Mouse (Mus musculus) lung, embryonic 16.5 days (tissue): Measurements from ENCODE around the gene Pcsk6. TPM values are rescaled to one million over a fixed set of nuclear protein-coding genes. Genes with fewer than 3 reads are reported as not detected.
"Not testable (repeated sequence)": the region's sequence is repeated elsewhere in the genome, so short reads cannot be mapped to it uniquely, and the experiment has no call there.

Source experiments
- ATAC-seq: fragments of 200-750 bp; cut with Nextera tagmentation; 2 replicates; pipeline ENCODE4 v1.8.0; 2017; ENCODE audit warnings: low read depth, mild to moderate bottlenecking, moderate library complexity
- H3K27ac ChIP-seq: fragments of 300-500 bp; sonication (generic); 2 replicates; pipeline ENCODE4 v1.5.1; 2014; ENCODE audit warnings: mild to moderate bottlenecking, control low read depth, low read length
- H3K27me3 ChIP-seq: fragments of 300-500 bp; sonication (generic); 2 replicates; pipeline ENCODE4 v1.6.1; 2014; ENCODE audit warnings: low read depth, low read length, mixed read lengths; ENCODE audit not compliant: control insufficient read depth, insufficient read depth
- H3K36me3 ChIP-seq: fragments of 300-500 bp; sonication (generic); 2 replicates; pipeline ENCODE4 v1.6.1; 2014; ENCODE audit warnings: low read length; ENCODE audit not compliant: control insufficient read depth, insufficient read depth
- H3K4me1 ChIP-seq: fragments of 300-500 bp; sonication (generic); replicated peaks from 2 replicates; pipeline ENCODE4 v1.6.1; 2014; ENCODE audit warnings: low read length, mixed read lengths; ENCODE audit not compliant: control insufficient read depth, insufficient read depth
- H3K4me2 ChIP-seq: fragments of 300-500 bp; sonication (generic); 2 replicates; pipeline ENCODE4 v1.6.1; 2014; ENCODE audit warnings: low read depth, low read length, control low read depth
- H3K4me3 ChIP-seq: fragments of 300-500 bp; sonication (generic); 2 replicates; pipeline ENCODE4 v1.5.1; 2014; ENCODE audit warnings: mild to moderate bottlenecking, low read length, control low read depth
- H3K9ac ChIP-seq: fragments of 300-500 bp; sonication (generic); 2 replicates; pipeline ENCODE4 v1.6.1; 2014; ENCODE audit warnings: low read length, control low read depth
- H3K9me3 ChIP-seq: fragments of 300-500 bp; sonication (generic); 2 replicates; pipeline ENCODE4 v1.6.1; 2016; ENCODE audit warnings: low read length; ENCODE audit not compliant: control insufficient read depth
- WGBS: fragments of 180-500 bp; shearing (Covaris S2); extraction: QIAGEN DNeasy Blood & Tissue Kit; methylation state at CpG from one replicate; pipeline ENCODE4 v1.1.7; 2014; 5-methylcytosine and 5-hydroxymethylcytosine counted together
- polyA plus RNA-seq: library from polyadenylated mRNA; unstranded; fragments of >200 nt; fragmentation: Nextera tagmentation; extraction: Ambion mirVana; gene quantifications from 2 replicates; pipeline ENCODE4 v1.2.1, GENCODE M21; 2015

Gene Pcsk6
- polyA plus RNA-seq, 1 experiment from 2014 or later, result 8.5 TPM

DNA sequence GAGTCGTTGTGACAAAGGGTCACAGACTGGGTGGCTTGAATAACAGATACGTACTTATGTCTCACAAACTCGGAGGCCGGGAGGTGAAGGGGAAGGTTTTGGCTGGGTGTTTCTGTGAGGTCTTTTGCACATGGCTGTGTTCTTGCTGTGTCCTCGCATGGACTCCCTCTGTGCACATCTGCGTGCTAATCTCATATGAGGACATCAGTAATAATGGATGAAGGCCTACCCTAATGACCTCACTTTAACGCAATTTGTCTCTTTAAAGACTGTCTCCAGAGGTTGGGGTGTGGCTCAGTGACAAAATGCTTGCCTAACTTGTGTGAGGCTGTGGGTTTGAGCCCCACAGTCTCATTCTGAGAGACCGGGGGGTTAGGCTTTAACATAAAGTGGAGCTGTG is 55.0 kb downstream of the Pcsk6 start:
- H3K4me3 ChIP-seq, result no peak overlapping the region
- no peaks in the 10 kb centered on the region for H3K27me3 ChIP-seq
- no peak overlapping the region for H3K4me2 ChIP-seq
- no peak overlapping the region for H3K27ac ChIP-seq
- no peaks in the 10 kb centered on the region for H3K4me1 ChIP-seq
- H3K36me3 ChIP-seq, result no peaks in the 10 kb centered on the region
- ATAC-seq, result no peak
- WGBS, result 68% methylated on average over 8 of the region's 8 CpGs
- no peaks in the 10 kb centered on the region for H3K9me3 ChIP-seq
- no peak overlapping the region for H3K9ac ChIP-seq

DNA sequence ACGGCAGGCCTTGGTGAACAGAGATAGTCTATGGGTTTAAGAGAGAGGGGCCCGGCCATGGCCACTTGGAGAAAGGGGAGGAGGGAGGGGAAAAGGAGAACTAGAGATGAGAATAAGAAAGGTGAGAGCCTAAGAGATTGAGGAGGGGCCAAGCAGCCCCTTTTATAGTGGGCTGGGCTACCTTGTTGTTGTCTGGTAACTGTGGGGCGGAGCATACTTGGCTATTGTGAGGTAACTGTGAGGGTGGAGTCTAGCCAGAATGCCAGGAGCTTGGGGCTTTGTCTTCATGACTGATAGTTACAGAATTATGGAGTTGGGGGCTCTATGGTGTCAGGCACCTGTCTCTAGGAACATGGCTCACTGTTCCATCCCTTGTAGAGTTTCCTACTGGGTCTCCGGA is 56.9 kb downstream of the Pcsk6 start:
- no peak overlapping the region for H3K27ac ChIP-seq
- H3K27me3 ChIP-seq, result no peaks in the 10 kb centered on the region
- H3K4me2 ChIP-seq, result no peak overlapping the region
- H3K36me3 ChIP-seq, result no peaks in the 10 kb centered on the region
- no peak overlapping the region for H3K4me3 ChIP-seq
- no peak overlapping the region for H3K9ac ChIP-seq
- H3K9me3 ChIP-seq, result 0 out of 2 replicates have a peak, but pooled peaks cover 7% of the 10 kb centered on the region
- WGBS, result 95% methylated on average over 4 of the region's 4 CpGs
- no peaks in the 10 kb centered on the region for H3K4me1 ChIP-seq
- ATAC-seq, result no peak

DNA sequence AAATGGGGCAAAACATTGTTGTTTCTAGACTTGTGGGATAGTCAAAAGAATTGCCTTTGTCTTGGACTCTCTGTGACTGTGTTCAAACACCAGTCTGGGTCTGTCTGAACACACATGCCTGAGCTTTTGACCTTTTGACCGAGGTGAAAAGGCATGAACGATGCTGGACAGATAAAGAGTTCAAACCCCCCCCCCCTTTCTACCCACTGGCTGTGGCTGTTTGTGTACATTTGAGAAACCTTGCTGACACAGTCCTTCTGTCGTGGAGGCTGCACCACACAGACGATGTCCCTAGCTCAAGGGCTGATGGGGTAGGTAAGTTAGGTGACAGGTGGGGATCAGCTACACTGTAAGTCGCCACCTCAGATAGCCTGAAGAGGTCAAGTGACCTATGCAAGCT is 67.9 kb downstream of the Pcsk6 start:
- H3K36me3 ChIP-seq, result no peaks in the 10 kb centered on the region
- H3K4me3 ChIP-seq, result no peak overlapping the region
- H3K27ac ChIP-seq, result no peak overlapping the region
- H3K4me2 ChIP-seq, result no peak overlapping the region
- no peaks in the 10 kb centered on the region for H3K9me3 ChIP-seq
- H3K27me3 ChIP-seq, result no peaks in the 10 kb centered on the region
- H3K4me1 ChIP-seq, result no peaks in the 10 kb centered on the region
- 9% methylated on average over 5 of the region's 5 CpGs for WGBS
- ATAC-seq, result no peak
- H3K9ac ChIP-seq, result no peak overlapping the region

DNA sequence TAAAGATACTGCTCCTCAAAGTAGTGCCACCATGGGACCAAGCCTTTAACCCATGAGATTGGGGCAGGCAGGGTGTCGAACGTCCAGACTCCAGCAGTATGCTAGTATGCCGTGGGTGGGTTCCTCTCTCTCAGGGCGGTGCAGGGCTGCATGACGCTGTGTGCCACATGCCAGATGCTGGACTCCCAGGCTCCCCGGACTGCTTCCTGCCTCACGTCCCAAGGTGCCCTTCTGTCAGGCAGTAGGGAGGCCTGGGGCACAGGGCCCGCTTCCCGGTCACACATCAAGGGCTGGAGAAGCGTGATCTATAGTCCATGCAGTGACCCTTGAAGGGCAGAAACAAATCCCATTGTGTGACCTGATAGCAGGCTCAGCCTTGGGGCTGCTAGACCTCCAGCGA is 68.9 kb downstream of the Pcsk6 start:
- ATAC-seq, result no peak
- 37% methylated on average over 11 of the region's 11 CpGs for WGBS
- no peak overlapping the region for H3K9ac ChIP-seq
- no peak overlapping the region for H3K4me2 ChIP-seq
- H3K27me3 ChIP-seq, result no peaks in the 10 kb centered on the region
- H3K4me3 ChIP-seq, result no peak overlapping the region
- H3K9me3 ChIP-seq, result no peaks in the 10 kb centered on the region
- H3K4me1 ChIP-seq, result no peaks in the 10 kb centered on the region
- no peaks in the 10 kb centered on the region for H3K36me3 ChIP-seq
- H3K27ac ChIP-seq, result no peak overlapping the region

DNA sequence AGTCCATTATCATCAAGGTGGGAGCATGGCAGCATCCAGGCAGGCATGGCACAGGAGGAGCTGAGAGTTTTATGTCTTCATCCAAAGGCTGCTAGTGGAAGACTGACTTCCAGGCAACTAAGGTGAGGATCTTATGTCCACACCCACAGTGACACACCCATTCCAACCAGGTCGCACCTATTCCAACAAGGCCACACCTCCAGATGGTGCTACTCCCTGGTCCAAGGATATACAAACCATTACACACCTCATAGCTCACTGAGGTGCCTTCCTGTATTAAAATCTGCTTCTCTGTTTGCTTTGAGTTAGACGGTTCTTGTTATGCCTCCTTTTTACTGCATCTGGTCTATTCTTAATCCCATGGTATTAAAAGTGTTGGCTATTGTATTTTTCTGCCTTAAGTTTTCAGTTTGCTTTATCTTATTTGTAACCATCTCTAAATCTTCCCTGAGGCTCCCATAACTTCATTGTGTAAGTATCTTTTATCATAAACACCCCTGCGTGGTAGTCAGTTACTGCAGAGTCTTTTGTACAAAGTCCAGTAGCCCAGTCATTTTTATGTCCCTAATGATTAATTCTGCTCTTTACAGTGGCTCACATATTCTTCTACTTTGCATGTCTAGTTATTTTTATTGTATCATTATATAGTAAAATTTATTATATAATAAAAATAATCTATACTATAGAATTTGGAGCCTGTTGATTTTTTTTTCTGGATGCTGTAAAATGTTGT is 72.9 kb downstream of the Pcsk6 start:
- H3K27ac ChIP-seq, H3K4me3 ChIP-seq, H3K9ac ChIP-seq, H3K36me3 ChIP-seq, ATAC-seq, H3K4me1 ChIP-seq, H3K4me2 ChIP-seq, H3K9me3 ChIP-seq, H3K27me3 ChIP-seq: not testable (repeated sequence)
- WGBS, result 68% methylated on average over 3 of the region's 3 CpGs

DNA sequence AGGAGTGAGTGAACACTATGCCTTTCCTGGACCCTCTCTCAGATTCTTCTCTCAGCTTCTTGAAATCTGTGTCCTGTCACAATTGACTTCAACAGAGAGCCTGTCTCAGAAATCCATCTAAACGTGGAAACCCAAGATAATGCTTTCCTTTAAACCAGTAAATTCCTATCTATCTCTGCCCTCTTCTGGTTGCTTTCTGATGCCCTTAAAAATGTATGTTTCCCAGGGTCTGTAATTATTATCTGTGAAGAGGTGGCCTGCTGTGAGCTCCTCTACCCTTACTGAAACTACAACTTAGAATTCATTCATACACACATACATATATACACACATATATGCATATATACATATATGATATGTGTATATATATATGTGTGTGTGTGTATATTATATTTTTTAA is 73.7 kb downstream of the Pcsk6 start:
- Histone ChIP-seq H3K36me3 (no peaks in the 10 kb centered on the region), H3K4me3 (no peak overlapping the region), H3K4me1 (no peaks in the 10 kb centered on the region), H3K27me3 (no peaks in the 10 kb centered on the region), H3K27ac (no peak overlapping the region), H3K4me2 (no peak overlapping the region), H3K9ac (no peak overlapping the region), H3K9me3 (no peaks in the 10 kb centered on the region)
- 26% methylated on average over 1 of the region's 1 CpGs for WGBS
- ATAC-seq, result no peak

DNA sequence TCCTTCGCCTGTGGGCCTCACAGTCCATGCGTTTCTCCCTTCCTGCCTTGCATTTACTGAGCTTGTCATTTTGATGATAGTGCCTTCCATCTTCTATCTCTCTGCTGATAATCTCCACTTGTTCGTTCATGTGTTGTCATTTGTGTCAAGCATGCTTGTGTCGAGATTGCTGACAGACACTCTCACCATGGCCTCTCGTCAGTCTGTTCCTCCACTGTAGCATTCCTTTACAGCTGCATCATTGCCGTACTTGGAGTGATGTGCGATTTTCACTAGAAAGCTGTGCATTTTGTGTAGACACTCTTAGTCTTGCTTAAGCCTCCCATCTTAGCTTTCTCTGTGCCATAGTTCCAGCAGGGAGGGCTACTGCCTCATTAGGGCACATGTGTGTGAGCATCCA is 79.5 kb downstream of the Pcsk6 start:
- Histone ChIP-seq H3K27ac (no peak overlapping the region), H3K4me1 (no peaks in the 10 kb centered on the region), H3K4me3 (no peak overlapping the region), H3K27me3 (no peaks in the 10 kb centered on the region), H3K36me3 (no peaks in the 10 kb centered on the region), H3K4me2 (no peak overlapping the region), H3K9ac (no peak overlapping the region), H3K9me3 (no peaks in the 10 kb centered on the region)
- no peak for ATAC-seq
- WGBS, result 37% methylated on average over 7 of the region's 7 CpGs

DNA sequence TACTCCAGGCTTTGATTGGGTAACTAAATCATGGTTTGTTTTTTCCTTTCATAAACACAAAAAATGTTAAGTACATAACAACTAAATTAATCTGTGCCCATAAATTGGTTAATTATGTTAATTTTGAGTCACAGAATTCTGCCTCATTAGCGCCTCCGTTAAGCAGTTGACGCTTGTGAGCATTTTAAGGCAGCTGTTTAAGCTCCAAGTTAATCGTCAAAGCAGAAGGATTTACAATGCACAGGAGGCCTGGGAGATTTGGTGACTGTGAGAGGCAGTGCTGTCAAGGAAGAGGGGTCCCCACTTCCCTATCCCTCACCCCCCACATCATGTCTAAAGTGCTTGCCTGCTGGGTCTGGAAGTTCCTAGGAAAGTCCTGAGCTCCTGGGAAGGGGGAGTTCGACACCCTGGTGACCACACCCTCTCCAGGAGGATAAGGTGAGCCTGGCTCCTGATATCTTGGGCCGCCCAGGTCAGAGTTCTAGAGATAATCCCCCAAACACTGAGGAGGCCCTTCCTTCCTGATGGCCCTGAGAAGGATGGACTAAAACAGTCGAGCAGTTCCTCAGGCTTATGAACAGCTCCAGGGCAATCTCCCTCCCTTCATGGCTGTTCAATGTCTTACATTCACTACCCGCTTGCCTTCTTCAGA is 83.9 kb downstream of the Pcsk6 start:
- 63% methylated on average over 8 of the region's 8 CpGs for WGBS
- ATAC-seq, result no peak

DNA sequence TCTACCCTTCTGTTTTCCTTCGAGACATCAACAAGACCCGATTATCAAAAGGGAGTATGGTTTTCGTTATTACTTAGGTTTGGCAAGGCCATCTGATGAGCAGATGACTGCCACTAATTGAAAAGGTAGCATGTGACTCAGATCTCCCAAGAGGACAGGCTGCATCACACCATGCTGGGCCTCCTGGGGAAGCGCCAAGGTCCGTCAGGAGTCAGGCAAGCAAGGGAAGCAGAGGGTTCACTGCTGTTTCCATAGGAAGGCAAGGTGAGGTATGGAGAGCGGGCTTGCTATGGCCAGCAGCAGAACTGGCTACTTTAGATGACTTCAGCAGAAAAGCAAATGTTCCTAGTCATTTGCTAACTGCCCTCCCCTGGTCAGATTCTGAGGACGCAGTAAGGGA is 84.9 kb downstream of the Pcsk6 start:
- Histone ChIP-seq H3K9ac (no peak overlapping the region), H3K4me1 (no peaks in the 10 kb centered on the region), H3K4me3 (no peak overlapping the region), H3K27ac (no peak overlapping the region), H3K9me3 (no peaks in the 10 kb centered on the region), H3K4me2 (no peak overlapping the region), H3K36me3 (no peaks in the 10 kb centered on the region), H3K27me3 (no peaks in the 10 kb centered on the region)
- 87% methylated on average over 7 of the region's 7 CpGs for WGBS
- no peak for ATAC-seq

More for the DNA sequence above, 83.9 kb downstream of the Pcsk6 start:
- H3K4me1 ChIP-seq, result no peaks in the 10 kb centered on the region
- H3K9ac ChIP-seq, result no peak overlapping the region
- H3K27ac ChIP-seq, result no peak overlapping the region
- no peaks in the 10 kb centered on the region for H3K27me3 ChIP-seq
- no peak overlapping the region for H3K4me2 ChIP-seq
- H3K9me3 ChIP-seq, result no peaks in the 10 kb centered on the region
- H3K36me3 ChIP-seq, result no peaks in the 10 kb centered on the region
- H3K4me3 ChIP-seq, result no peak overlapping the region
